Mouse (Mus musculus): ENCODE data around the gene Alkal2. TPM values are rescaled to one million over a fixed set of nuclear protein-coding genes. Genes with fewer than 3 reads are reported as not detected.
A peak's percentile ranks its signal among the peaks of the same experiment; 100 is the strongest.

Alkal2 gene
- polyA plus RNA-seq, 1 experiment from 2014 or later: 0.51 TPM

DNA sequence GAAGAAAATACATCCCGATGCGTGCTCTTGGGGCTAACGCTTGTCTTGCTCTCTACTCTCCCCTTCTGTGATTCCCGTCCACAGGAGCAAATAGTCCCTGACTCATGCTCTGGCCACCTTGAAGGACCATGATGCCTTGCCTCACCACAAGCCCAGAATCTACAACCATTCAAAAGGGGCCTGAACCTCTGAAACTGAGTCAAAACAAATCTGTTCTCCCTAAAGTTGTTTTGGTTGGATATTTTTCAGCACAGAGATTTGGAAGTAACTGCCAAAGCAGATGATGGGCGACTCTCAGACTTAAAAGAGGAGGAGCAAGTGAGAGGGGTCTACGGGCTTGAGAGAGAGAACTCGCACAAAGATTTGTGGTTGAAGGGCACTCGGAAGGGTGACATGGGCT lies 26.7 kb downstream of the Alkal2 start:
- peak overlapping the region; percentile 60 for H3K4me3 ChIP-seq (ENCODE audit: low read depth, low read length)
- ATAC-seq: no peak
- peak overlapping the region; percentile 88 for H3K4me2 ChIP-seq (ENCODE audit: low read length)
- peak overlapping the region; percentile 92 for H3K9ac ChIP-seq (ENCODE audit: low read depth, low read length)
- WGBS: 20% methylated on average over 8 of the region's 8 CpGs
- peak overlapping the region; percentile 58; the same call in 1 of the 2 replicates for H3K27ac ChIP-seq (ENCODE audit: low read length)
- peaks cover 24% of the 10 kb centered on the region for H3K4me1 ChIP-seq (ENCODE audit: control insufficient read depth, insufficient read depth, low read length)
- H3K36me3 ChIP-seq (ENCODE audit: control insufficient read depth, insufficient read depth, low read length): no peaks in the 10 kb centered on the region
- no peaks in the 10 kb centered on the region for H3K27me3 ChIP-seq (ENCODE audit: control insufficient read depth, insufficient read depth, low read depth, low read length)
- H3K9me3 ChIP-seq (replicated peaks; ENCODE audit: control insufficient read depth, low read length, poor library complexity, severe bottlenecking): no peaks in the 10 kb centered on the region

GRCm38 (mm10) chr12:30911261-30912047 lies 27.3 kb downstream of the Alkal2 start, which contains the start of the genes Acp1 and Sh3yl1:
Gene Acp1, minus strand, starts transcription at chr12:30911589.
Gene Sh3yl1, plus strand, starts transcription at chr12:30911668.
- H3K9me3 ChIP-seq (replicated peaks; ENCODE audit: control insufficient read depth, low read length, poor library complexity, severe bottlenecking): peaks cover 3% of the 10 kb centered on the region; the same call in 1 of the 2 replicates
- 0% methylated on average over 52 of the region's 52 CpGs for WGBS
- ATAC-seq: peak; percentile 98
- H3K9ac ChIP-seq (ENCODE audit: low read depth, low read length): peak within 1 kb of the TSS; percentile 92
- peak within 1 kb of the TSS; percentile 60 for H3K4me3 ChIP-seq (ENCODE audit: low read depth, low read length)
- no peaks in the 10 kb centered on the region for H3K36me3 ChIP-seq (ENCODE audit: control insufficient read depth, insufficient read depth, low read length)
- H3K4me2 ChIP-seq (ENCODE audit: low read length): peak within 1 kb of the TSS; percentile 88
- no peaks in the 10 kb centered on the region for H3K27me3 ChIP-seq (ENCODE audit: control insufficient read depth, insufficient read depth, low read depth, low read length)
- peak within 1 kb of the TSS; percentile 71 for H3K27ac ChIP-seq (ENCODE audit: low read length)
- peaks cover 24% of the 10 kb centered on the region for H3K4me1 ChIP-seq (ENCODE audit: control insufficient read depth, insufficient read depth, low read length)

DNA sequence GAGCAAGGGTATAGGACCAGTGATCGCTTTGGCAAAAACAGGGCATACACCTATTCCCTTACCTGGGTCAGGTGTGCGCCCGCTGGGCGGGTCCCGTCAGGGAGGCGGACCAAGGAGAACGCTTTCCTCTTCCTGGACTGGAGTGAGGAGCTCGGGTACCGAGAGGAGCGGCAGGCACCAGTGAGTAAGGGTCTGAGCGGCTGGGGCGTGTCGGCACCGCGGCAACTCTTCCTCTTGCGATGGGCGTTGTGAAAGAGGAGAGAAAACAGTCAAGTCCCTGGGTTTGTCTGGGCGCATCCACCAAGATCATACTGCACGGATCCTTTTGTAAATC lies 27.9 kb downstream of the Alkal2 start:
- H3K27me3 ChIP-seq (ENCODE audit: control insufficient read depth, insufficient read depth, low read depth, low read length): no peaks in the 10 kb centered on the region
- no peaks in the 10 kb centered on the region for H3K36me3 ChIP-seq (ENCODE audit: control insufficient read depth, insufficient read depth, low read length)
- H3K9me3 ChIP-seq (replicated peaks; ENCODE audit: control insufficient read depth, low read length, poor library complexity, severe bottlenecking): peaks cover 3% of the 10 kb centered on the region; the same call in 1 of the 2 replicates
- WGBS: under 1% methylated on average over 19 of the region's 19 CpGs
- peaks cover 24% of the 10 kb centered on the region for H3K4me1 ChIP-seq (ENCODE audit: control insufficient read depth, insufficient read depth, low read length)
- peak overlapping the region; percentile 71 for H3K27ac ChIP-seq (ENCODE audit: low read length)
- peak overlapping the region; percentile 66 for H3K4me2 ChIP-seq (ENCODE audit: low read length)
- peak overlapping the region; percentile 60 for H3K4me3 ChIP-seq (ENCODE audit: low read depth, low read length)
- peak overlapping the region; percentile 92 for H3K9ac ChIP-seq (ENCODE audit: low read depth, low read length)
- peak; percentile 81 for ATAC-seq

DNA sequence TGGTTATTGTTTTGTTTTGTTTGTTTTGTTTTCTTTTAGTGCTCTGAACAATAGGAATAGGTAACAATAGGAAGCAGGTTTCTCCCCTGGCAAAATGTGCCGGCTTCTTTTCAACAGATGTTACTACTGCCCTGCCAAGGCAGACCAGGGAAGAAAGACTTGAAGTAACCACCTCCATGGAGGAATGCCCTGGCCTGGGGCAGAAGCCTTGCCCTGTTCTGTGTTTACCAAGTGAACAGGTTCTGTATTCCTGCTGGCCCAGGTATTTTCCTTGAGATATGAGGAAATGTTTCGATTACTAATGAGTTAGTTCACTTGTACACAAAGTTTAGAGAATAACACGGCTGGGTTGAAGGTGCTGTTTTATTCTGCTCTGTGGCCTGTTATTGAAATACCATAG lies 28.7 kb downstream of the Alkal2 start:
- 60% methylated on average over 3 of the region's 3 CpGs for WGBS
- Histone ChIP-seq H3K9ac (ENCODE audit: low read depth, low read length) (peak overlapping the region; percentile 52), H3K4me2 (ENCODE audit: low read length) (peak overlapping the region; percentile 66)

DNA sequence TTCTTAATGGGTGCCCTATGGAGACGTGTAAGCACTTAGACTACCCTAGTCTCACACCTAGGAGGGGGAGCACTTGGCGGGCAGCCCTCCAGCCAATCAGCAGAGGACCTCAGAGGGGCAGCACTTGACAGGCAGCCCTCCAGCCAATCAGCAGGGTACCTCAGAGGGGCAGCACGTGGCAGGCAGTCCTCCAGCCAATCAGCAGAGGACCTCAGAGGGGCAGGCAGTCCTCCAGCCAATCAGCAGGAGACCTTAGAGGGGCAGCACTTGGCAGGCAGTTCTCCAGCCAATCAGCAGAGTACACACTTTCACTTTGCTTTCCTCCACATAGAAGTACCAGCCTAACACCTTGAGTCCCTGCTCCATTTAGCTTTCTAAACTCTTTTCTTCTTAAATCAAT lies 38.3 kb downstream of the Alkal2 start:
- WGBS: 94% methylated on average over 3 of the region's 3 CpGs

More for the DNA sequence above, 28.7 kb downstream of the Alkal2 start:
- no peak for ATAC-seq
- Histone ChIP-seq H3K27me3 (ENCODE audit: control insufficient read depth, insufficient read depth, low read depth, low read length) (no peaks in the 10 kb centered on the region), H3K36me3 (ENCODE audit: control insufficient read depth, insufficient read depth, low read length) (no peaks in the 10 kb centered on the region), H3K4me3 (ENCODE audit: low read depth, low read length) (peak overlapping the region; percentile 60), H3K4me1 (ENCODE audit: control insufficient read depth, insufficient read depth, low read length) (peaks cover 24% of the 10 kb centered on the region), H3K9me3 (replicated peaks; ENCODE audit: control insufficient read depth, low read length, poor library complexity, severe bottlenecking) (peaks cover 3% of the 10 kb centered on the region; the same call in 1 of the 2 replicates), H3K27ac (ENCODE audit: low read length) (no peak overlapping the region)

GRCm38 (mm10) chr12:30928182-30928581 lies 44.1 kb downstream of the Alkal2 start:
- Histone ChIP-seq H3K27ac (ENCODE audit: low read length) (no peak overlapping the region), H3K9me3 (replicated peaks; ENCODE audit: control insufficient read depth, low read length, poor library complexity, severe bottlenecking) (no peaks in the 10 kb centered on the region), H3K9ac (ENCODE audit: low read depth, low read length) (no peak overlapping the region), H3K36me3 (ENCODE audit: control insufficient read depth, insufficient read depth, low read length) (peaks cover 9% of the 10 kb centered on the region), H3K4me2 (ENCODE audit: low read length) (no peak overlapping the region), H3K4me3 (ENCODE audit: low read depth, low read length) (no peak overlapping the region), H3K4me1 (ENCODE audit: control insufficient read depth, insufficient read depth, low read length) (no peaks in the 10 kb centered on the region), H3K27me3 (ENCODE audit: control insufficient read depth, insufficient read depth, low read depth, low read length) (no peaks in the 10 kb centered on the region)
- 88% methylated on average over 6 of the region's 6 CpGs for WGBS
- no peak for ATAC-seq

More for the DNA sequence above, 38.3 kb downstream of the Alkal2 start:
- Histone ChIP-seq H3K4me2 (ENCODE audit: low read length) (no peak overlapping the region), H3K4me1 (ENCODE audit: control insufficient read depth, insufficient read depth, low read length) (no peaks in the 10 kb centered on the region), H3K27me3 (ENCODE audit: control insufficient read depth, insufficient read depth, low read depth, low read length) (no peaks in the 10 kb centered on the region), H3K4me3 (ENCODE audit: low read depth, low read length) (no peak overlapping the region), H3K27ac (ENCODE audit: low read length) (no peak overlapping the region), H3K36me3 (ENCODE audit: control insufficient read depth, insufficient read depth, low read length) (peaks cover 9% of the 10 kb centered on the region), H3K9me3 (replicated peaks; ENCODE audit: control insufficient read depth, low read length, poor library complexity, severe bottlenecking) (no peaks in the 10 kb centered on the region), H3K9ac (ENCODE audit: low read depth, low read length) (no peak overlapping the region)
- ATAC-seq: no peak

DNA sequence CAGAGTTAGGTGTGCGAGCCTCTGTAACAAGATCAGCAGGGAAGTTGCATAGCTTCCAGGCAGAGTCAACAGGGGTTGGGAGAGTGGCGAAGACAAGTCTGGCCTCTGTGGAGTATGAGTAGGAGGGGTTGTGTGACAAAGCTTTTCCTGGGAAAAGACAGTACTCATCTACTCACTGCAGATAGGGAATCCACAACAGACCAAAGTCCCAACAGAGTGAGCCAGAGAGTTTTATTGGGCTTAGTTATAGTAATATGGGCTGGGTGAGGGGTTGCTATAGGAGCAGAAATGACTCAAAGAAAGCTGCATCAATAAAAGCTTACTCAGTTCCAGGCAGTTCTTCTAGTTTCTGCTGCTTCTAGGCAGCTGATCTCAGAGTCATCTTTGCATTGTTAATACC lies 49.2 kb downstream of the Alkal2 start:
- Histone ChIP-seq H3K4me3 (ENCODE audit: low read depth, low read length) (no peak overlapping the region), H3K4me2 (ENCODE audit: low read length) (no peak overlapping the region), H3K9me3 (replicated peaks; ENCODE audit: control insufficient read depth, low read length, poor library complexity, severe bottlenecking) (no peaks in the 10 kb centered on the region), H3K36me3 (ENCODE audit: control insufficient read depth, insufficient read depth, low read length) (no peaks in the 10 kb centered on the region; the same call in 1 of the 2 replicates), H3K27me3 (ENCODE audit: control insufficient read depth, insufficient read depth, low read depth, low read length) (no peaks in the 10 kb centered on the region), H3K27ac (ENCODE audit: low read length) (no peak overlapping the region), H3K4me1 (ENCODE audit: control insufficient read depth, insufficient read depth, low read length) (no peaks in the 10 kb centered on the region), H3K9ac (ENCODE audit: low read depth, low read length) (no peak overlapping the region)
- ATAC-seq: no peak
- WGBS: 86% methylated on average over 2 of the region's 2 CpGs

- H3K4me1 ChIP-seq (ENCODE audit: control insufficient read depth, insufficient read depth, low read length): no peaks in the 10 kb centered on the region
- no peak overlapping the region for H3K9ac ChIP-seq (ENCODE audit: low read depth, low read length)
- H3K36me3 ChIP-seq (ENCODE audit: control insufficient read depth, insufficient read depth, low read length): peaks cover 15% of the 10 kb centered on the region
- no peak overlapping the region for H3K4me2 ChIP-seq (ENCODE audit: low read length)
- ATAC-seq: no peak
- H3K9me3 ChIP-seq (replicated peaks; ENCODE audit: control insufficient read depth, low read length, poor library complexity, severe bottlenecking): no peaks in the 10 kb centered on the region
- no peak overlapping the region for H3K4me3 ChIP-seq (ENCODE audit: low read depth, low read length)
- no peak overlapping the region for H3K27ac ChIP-seq (ENCODE audit: low read length)
- no peaks in the 10 kb centered on the region for H3K27me3 ChIP-seq (ENCODE audit: control insufficient read depth, insufficient read depth, low read depth, low read length)
- 78% methylated on average over 2 of the region's 2 CpGs for WGBS
Observed at GRCm38 (mm10) chr12:30936899-30937298, 52.8 kb downstream of the Alkal2 start.

Data from midbrain, embryonic 16.5 days (tissue).